Mouse (Mus musculus) adrenal gland, postnatal 14 days (tissue): ENCODE measurements around the gene Rab3gap2. TPM values are rescaled to one million over a fixed set of nuclear protein-coding genes. Genes with fewer than 3 reads are reported as not detected.
"Not testable (repeated sequence)": the region's sequence is repeated elsewhere in the genome, so short reads cannot be mapped to it uniquely, and the experiment has no call there.

Experiments used
- DNase-seq: peaks from one replicate; pipeline ENCODE4 v3.0.0; 2021; ENCODE audit warnings: mixed read lengths
- total RNA-seq: library from RNA; stranded (reverse); gene quantifications from 2 replicates; pipeline ENCODE4 v1.2.3, GENCODE M21; 2021

Gene Rab3gap2
- total RNA-seq, 1 experiment from 2014 or later: 38.6 TPM

- DNase-seq: no peak
Observed at GRCm38 (mm10) chr1:185282846-185283245, 78.9 kb downstream of the Rab3gap2 start.

GRCm38 (mm10) chr1:185283247-185283646, 79.3 kb downstream of the Rab3gap2 start:
- DNase-seq: no peak

- peak; percentile 85 for DNase-seq
Observed at GRCm38 (mm10) chr1:185284740-185285139, 80.8 kb downstream of the Rab3gap2 start.

GRCm38 (mm10) chr1:185285171-185285570, 81.3 kb downstream of the Rab3gap2 start:
- DNase-seq: peak; percentile 84

GRCm38 (mm10) chr1:185287066-185287465, 83.1 kb downstream of the Rab3gap2 start:
- DNase-seq: no peak

- no peak for DNase-seq
Observed at GRCm38 (mm10) chr1:185289231-185289630, 85.3 kb downstream of the Rab3gap2 start.

GRCm38 (mm10) chr1:185291336-185291735, 87.4 kb downstream of the Rab3gap2 start:
- no peak for DNase-seq

GRCm38 (mm10) chr1:185292646-185293360, 88.9 kb downstream of the Rab3gap2 start:
- no peak for DNase-seq

GRCm38 (mm10) chr1:185296850-185297249, 92.9 kb downstream of the Rab3gap2 start:
- DNase-seq: no peak

GRCm38 (mm10) chr1:185298496-185298895, 94.6 kb downstream of the Rab3gap2 start:
- peak; percentile 61 for DNase-seq

GRCm38 (mm10) chr1:185302816-185303215, 98.9 kb downstream of the Rab3gap2 start:
- no peak for DNase-seq

- no peak for DNase-seq
Observed at GRCm38 (mm10) chr1:185306836-185307235, 102.9 kb downstream of the Rab3gap2 start.

GRCm38 (mm10) chr1:185307645-185308044, 103.7 kb downstream of the Rab3gap2 start:
- no peak for DNase-seq

GRCm38 (mm10) chr1:185308334-185308733, 104.4 kb downstream of the Rab3gap2 start:
- DNase-seq: no peak

GRCm38 (mm10) chr1:185308908-185309307, 105.0 kb downstream of the Rab3gap2 start:
- DNase-seq: peak; percentile 81

- no peak for DNase-seq
Observed at GRCm38 (mm10) chr1:185311949-185312348, 108.0 kb downstream of the Rab3gap2 start.

- DNase-seq: no peak
Observed at GRCm38 (mm10) chr1:185314546-185314945, 110.6 kb downstream of the Rab3gap2 start.

- DNase-seq: no peak
Observed at GRCm38 (mm10) chr1:185315846-185316568, 112.1 kb downstream of the Rab3gap2 start.

GRCm38 (mm10) chr1:185327754-185328345, 123.9 kb downstream of the Rab3gap2 start:
- not testable (repeated sequence) for DNase-seq

GRCm38 (mm10) chr1:185328721-185329610, 125.0 kb downstream of the Rab3gap2 start, which contains the start of gene Iars2:
Iars2 (minus strand) TSS chr1:185329396.
- DNase-seq: peak; percentile 95

GRCm38 (mm10) chr1:185329851-185330250, 125.9 kb downstream of the Rab3gap2 start:
- no peak for DNase-seq

GRCm38 (mm10) chr1:185331364-185331763, 127.4 kb downstream of the Rab3gap2 start:
- DNase-seq: no peak
